Mouse (Mus musculus) ZHBTc4 (cell line): ENCODE results near the gene Ppdpf.
A peak's percentile ranks its signal among the peaks of the same experiment; 100 is the strongest.

Source experiments
- DNase-seq: peaks from one replicate; pipeline ENCODE4 v3.0.0-alpha.2; 2011; ENCODE audit warnings: low read depth, low spot score

Gene Ppdpf

DNA sequence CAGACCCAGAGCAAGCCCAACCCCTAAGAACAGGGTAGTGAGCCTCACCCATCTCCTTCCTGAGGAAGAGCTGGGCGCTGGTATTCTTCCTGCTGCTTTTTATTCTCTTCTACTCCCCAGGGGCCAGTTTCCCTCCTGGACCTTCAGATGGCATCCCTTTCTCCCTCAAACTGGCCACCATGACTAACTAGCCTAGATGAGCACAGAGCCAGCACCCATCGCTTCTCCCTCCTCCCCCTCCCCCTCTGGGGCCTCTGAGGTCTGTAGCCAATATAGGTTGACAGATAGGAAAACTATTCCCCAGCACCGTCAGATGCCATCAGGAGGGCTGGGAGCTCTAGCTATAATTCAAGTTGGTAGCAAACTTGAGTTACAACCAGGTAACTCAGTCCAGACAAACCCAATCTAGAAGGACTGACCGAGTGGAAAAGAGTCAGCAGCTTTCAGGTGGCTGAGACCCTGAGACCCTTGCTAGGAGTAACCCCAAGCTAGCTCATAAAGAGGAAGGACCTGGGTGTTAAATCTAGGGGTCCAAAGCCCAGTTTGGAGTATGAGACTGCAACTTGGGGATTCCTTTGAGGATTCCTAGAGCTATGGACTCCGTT is 31.9 kb downstream of the Ppdpf start:
- DNase-seq: no peak

DNA sequence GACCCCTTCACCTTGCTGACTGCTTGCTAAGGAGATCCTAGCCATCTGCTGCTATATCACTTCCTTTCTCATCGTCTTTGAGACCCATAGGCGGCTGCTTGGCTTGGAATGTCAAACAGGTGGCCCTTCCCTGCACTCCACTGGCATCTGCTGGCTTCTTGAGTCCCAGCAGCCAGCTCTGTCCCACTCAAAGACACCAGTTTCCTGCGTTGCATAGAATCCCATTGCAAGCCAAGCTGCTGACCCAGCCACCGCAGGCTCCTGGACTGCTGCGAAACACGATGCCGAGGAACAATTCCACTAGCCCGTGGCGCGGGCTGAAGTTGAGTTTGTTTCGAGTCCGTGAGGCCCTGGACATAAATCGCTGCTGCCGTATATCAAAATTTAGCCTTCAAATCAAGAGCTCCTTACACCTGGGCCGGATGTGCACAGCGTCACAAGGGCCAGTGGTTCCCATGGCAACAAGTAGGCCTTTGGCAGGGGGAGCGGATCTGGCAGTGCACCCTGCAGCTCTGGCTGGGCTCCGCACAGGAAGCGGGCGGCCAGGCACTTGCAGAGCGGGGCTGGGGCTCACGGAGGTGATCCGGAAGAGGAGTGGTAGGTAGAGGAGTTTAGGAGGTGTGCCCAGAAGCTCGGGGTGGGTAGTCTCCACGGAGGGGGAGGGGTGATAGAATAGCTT is 32.6 kb downstream of the Ppdpf start, which contains the start of gene Fndc11:
TSS of gene Fndc11 (plus strand) at position 476 of the 679 bp plus-strand sequence.
- peak; percentile 93 for DNase-seq

- no peak for DNase-seq
Measured at GRCm38 (mm10) chr2:181220361-181220760, 33.3 kb downstream of the Ppdpf start.

- DNase-seq: no peak
Measured at GRCm38 (mm10) chr2:181224994-181225393, 37.9 kb downstream of the Ppdpf start.

GRCm38 (mm10) chr2:181227122-181227521 is 40.1 kb downstream of the Ppdpf start:
- no peak for DNase-seq

- no peak for DNase-seq
Measured at GRCm38 (mm10) chr2:181228335-181228734, 41.3 kb downstream of the Ppdpf start.

- no peak for DNase-seq
Measured at GRCm38 (mm10) chr2:181231171-181231570, 44.1 kb downstream of the Ppdpf start.

DNA sequence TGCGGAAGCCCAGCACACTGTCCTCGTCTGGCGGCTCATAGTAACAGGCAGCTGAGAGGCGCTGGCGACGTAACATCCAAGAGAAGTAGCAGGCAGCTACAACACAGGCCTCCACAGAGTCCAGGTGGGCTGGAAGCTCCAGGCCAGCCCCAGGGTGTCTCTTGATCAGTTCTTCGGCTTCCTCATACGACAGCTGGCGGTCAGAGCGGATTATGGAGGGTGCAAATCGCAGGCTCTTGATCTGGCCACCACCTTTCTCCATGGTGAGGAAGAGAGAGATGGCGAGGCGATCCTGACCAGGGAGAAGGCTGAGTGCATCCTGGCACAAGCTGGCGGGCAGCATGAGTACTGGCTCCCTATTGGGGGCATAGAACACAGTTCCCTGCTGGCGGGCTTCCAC is 46.4 kb downstream of the Ppdpf start:
- peak; percentile 61 for DNase-seq

DNA sequence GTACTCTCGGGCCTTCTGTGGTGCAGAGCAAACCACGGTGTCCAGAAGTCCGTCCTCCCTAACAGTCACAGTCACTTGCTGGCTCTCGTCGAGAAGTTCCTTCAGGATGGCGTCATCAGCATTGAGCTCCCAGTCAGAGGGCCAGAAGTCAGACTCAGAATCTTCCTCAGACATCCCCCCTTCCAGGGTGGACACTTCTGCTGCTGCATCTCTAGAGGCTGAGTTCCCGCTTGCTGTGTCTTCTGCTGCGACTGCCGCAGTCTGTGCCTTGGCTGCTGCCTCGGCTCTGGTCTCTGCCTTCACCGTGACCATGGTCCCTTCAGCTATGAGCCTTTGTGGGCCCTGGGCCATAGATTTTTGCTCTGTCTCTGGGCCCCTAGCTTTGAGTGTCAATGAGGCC is 47.6 kb downstream of the Ppdpf start:
- DNase-seq: no peak

DNA sequence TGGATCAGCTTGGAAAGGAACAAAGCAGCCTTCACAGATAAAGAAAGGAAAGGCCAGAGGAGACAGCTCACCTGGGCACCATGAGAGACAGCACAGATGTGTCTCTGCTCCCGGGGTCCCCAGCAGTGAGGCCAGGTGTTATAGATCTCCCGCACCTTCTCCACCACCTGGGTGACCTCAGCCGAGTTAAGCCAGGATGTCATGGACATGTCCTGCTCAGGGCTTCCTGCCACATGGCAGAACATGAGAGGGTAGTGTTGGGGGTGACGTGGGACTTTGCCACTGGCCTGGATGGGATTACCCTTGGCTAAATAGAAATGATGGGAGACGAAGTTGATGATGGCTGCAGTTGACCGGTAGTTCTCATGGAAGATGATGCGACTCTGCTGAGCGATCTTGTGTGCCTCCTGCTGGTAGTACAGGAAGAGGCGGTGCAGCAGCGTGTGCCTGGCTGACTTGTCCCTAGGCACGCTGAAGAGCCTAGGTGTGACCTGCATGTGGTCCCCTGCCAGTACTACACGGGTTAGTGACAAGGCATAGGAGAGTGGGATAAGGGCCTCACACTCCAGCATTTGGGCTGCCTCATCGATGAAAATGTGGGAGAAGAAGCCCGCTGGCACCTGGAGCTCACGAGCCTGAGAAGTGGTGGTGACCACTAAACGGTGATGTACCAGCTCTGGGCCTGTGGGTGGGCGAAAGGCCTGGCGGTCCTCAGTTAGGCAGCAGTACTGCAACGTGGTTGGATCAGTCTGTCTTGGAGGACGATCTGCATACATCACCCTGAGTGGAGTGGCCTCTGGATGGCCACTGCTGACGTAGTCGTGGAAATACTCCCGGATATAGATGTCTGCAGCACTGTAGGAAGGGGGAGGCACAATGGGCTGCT is 48.9 kb downstream of the Ppdpf start:
- peak; percentile 39 for DNase-seq

- no peak for DNase-seq
Measured at GRCm38 (mm10) chr2:181237251-181238014, 50.4 kb downstream of the Ppdpf start.

DNA sequence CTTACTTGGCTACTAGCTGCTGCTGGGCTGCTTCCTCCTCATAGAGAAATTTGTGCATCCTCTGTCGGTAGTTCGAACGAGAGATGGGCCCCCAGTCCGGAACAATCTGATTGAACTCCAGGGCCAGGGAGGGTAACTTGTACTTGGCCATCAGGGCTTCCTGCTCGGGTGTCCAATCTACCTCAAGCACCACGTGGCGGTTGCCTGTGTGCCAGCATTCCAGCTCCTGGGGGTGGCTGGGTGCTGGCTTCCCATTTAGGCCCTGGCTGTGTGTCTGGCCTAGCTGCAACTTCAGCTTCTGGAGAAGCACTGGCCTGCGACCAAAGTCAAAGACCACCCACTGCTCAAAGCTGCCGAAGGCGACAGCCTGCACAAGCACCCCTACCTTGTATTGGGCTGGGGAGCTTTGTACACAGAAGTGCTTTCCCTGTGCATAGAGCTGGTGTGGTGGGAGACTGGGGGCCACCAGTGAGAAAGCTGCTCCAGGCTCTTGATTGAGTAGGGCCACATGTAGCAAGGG is 51.1 kb downstream of the Ppdpf start:
- DNase-seq: no peak
